Mouse (Mus musculus): ENCODE measurements around the gene Rcn2.
"Not testable (repeated sequence)": the region's sequence is repeated elsewhere in the genome, so short reads cannot be mapped to it uniquely, and the experiment has no call there.

Gene Rcn2

DNA sequence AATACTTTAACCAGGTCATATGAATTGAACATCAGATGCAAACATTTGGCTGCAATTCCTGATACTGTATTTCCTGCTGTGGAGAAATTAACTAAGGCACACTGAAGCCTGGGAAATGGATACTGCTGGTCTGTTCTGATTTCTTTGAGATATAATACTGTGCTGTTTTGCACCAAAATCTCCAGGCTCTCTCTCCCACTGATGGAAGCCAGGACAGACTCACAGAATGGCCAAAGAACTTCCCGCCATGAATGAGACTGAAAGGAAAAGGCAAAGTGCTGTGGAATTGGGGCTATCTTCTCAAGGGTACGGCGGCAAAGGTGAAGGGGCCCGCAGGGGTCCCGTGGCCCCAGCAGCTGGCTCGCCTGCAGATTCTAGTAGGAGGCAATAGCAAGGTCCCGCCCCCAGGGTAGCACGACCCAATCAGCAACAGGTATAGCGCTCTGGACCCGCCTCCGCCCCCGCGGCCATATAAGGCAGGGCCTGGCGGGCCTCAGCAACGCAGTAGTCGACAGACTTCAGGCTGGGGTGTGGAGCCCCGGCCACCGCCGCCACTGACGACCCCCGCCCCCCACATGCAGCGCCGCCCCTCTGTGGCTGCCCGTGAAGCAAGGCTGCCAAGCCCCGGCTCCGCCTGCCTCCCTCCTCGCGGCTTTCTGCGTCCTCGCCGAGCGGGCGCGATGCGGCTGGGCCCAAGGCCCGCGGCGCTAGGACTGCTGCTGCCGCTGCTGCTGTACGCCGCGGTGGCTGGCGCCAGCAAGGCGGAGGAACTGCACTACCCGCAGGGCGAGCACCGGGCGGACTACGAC lies at the start of gene Rcn2:
Gene Rcn2, plus strand, starts transcription at position 474 of the 809 bp plus-strand sequence.
- DNase-seq (ENCODE audit: low spot score in 2 of 2): peak; percentile 96 to 98

DNA sequence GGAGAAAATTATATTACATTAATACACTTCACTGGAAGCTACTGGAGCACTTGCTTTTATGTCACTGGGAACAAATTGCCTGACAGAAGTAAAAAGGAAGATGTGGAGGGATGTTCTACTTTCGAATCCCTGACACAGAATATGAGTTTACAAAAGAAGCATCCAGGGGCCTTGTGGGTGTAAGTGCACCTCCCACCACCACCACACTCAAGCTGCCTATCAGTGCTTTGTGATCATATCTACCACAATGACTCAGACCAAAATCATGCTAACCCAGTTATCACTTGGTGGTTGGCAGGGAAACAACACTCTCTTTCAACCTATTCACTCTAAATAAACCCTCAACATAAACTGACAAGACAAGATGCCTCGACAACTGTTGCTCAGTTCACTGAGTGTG lies 37.0 kb upstream of the Rcn2 start:
- DNase-seq (ENCODE audit: low spot score in 2 of 2): not testable (repeated sequence)

DNA sequence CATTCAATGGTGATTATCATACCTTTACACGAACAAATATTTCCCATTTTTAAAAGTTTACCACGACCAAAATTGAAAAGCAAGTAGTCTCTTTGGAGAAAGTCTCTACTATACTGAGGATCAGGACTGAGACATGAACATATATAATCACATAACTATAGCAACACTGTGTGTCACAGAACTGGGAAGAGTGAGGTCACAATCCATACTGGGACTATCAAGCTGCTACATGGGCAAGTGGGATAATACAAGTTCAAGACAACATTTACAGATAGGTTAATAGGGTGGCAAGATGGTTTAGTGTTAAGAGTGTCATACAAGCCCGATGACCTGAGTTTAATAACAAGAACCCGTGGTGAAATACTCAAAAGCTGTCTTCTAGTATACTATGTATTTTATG lies 31.2 kb upstream of the Rcn2 start, which contains the start of gene 4930563M21Rik:
Gene 4930563M21Rik, minus strand, starts transcription at position 101 of the 400 bp plus-strand sequence.
- DNase-seq (ENCODE audit: low spot score in 2 of 2): no peak

- no peak for DNase-seq (ENCODE audit: low spot score in 2 of 2)
Observed at GRCm38 (mm10) chr9:56024772-56025171, 16.9 kb upstream of the Rcn2 start.

DNA sequence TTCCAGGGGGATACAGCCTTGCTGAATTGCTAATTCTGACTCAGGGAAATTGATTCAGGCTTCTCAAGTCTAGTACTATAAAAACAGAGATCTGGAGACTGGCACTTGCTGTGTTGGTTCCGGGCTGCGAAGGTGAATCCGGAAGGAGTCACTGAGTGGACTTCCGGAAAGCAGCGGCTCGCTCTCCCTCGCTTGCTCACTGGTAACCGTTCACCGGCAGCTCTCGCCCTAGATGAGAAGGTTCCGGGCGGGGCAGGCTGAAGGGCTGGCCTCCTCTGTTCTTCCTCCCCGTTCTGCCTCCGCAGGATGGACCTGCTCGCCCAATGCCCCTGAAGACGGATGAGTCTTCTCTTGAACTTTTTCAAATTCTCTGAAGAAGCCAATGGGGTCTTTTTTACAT lies 14.4 kb upstream of the Rcn2 start:
- no peak for DNase-seq (ENCODE audit: low spot score in 2 of 2)

GRCm38 (mm10) chr9:56032219-56032618 lies 9.4 kb upstream of the Rcn2 start:
- DNase-seq (ENCODE audit: low spot score in 2 of 2): no peak

GRCm38 (mm10) chr9:56042181-56042621 lies 556 bp downstream of the Rcn2 start:
- no peak for DNase-seq (ENCODE audit: low spot score in 2 of 2)

- DNase-seq (ENCODE audit: low spot score in 2 of 2): no peak
Observed at GRCm38 (mm10) chr9:56053796-56054195, 12.2 kb downstream of the Rcn2 start.

DNA sequence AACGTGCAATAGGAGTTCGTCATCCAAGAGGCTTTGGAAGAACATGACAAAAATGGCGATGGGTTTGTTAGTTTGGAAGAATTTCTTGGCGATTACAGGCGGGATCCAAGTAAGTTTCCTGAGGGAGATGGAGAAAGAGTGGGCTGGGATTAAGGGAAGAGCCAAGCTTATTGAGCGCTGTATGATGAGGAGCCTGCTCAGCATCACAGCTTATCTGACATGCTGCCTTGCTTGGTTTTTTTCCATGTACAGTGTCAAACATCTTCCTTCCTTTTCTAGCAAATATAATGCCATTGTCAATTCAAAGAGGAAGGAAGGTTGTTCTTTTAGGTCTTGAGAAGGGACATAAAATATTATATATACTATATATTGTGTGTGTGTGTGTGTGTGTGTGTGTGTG lies 14.5 kb downstream of the Rcn2 start:
- DNase-seq (ENCODE audit: low spot score in 2 of 2): no peak

- no peak for DNase-seq (ENCODE audit: low spot score in 2 of 2)
Observed at GRCm38 (mm10) chr9:56062336-56062735, 20.7 kb downstream of the Rcn2 start.

DNA sequence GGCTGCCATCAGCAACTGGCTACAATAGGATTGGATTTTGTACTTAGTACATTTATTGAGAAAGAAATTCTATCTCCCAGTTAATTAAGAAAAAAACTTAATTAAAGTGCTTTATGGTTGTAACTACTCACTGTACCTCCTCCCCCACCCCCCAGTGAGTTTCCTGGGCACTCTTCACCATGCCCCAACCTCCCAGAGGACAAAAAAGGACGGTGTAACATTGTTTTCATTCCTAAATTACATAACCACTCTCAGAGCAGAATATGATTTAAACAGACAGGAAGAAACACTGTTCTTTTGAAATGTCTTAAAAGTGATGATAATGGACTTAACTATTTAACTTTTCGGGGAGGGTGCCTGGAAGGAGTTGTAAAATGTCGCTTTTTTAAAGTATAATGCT lies 23.4 kb downstream of the Rcn2 start:
- no peak for DNase-seq (ENCODE audit: low spot score in 2 of 2)

GRCm38 (mm10) chr9:56067964-56068363 lies 26.3 kb downstream of the Rcn2 start:
- DNase-seq (ENCODE audit: low spot score in 2 of 2): no peak

DNA sequence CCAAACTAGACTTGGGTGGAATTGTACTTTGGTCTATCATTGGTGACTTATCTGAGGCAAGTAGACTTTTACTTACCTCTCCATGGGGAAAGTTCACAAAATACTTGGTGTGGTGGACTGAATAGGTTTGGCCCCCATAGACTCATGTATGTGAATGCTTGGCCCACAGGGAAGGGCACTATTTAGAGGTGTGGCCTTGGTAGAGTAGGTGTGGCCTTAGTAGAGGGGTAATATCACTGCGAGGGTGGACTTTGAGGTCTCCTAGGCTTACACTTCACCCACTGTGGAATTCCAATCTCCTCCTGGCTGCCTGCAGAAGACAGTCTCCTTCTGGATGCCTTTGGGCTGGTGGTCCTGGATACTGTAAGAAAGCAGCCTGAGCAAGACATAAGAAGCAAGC lies 27.0 kb downstream of the Rcn2 start:
- DNase-seq (ENCODE audit: low spot score in 2 of 2): no peak

DNA sequence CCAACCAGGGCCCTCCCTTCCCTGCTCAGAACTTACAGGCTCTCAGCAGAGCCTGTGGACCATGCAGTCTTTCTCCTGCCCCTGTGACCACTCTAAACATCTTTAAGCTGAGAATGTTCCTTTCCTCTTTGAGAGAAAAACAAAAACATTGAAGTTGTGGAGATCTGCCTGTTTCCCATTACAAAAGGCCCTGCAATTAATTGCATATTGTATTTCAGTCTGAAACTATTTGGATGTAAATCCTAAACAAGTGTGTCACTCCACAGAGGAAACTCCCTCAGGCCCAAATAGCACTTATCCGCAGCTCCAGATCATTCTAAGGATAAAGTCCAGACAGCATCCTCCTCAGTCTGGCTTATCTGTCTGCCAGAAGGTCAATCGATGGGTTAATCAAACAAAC lies 31.2 kb downstream of the Rcn2 start:
- no peak for DNase-seq (ENCODE audit: low spot score in 2 of 2)

- DNase-seq (ENCODE audit: low spot score in 2 of 2): no peak
Observed at GRCm38 (mm10) chr9:56074863-56075262, 33.2 kb downstream of the Rcn2 start.

DNA sequence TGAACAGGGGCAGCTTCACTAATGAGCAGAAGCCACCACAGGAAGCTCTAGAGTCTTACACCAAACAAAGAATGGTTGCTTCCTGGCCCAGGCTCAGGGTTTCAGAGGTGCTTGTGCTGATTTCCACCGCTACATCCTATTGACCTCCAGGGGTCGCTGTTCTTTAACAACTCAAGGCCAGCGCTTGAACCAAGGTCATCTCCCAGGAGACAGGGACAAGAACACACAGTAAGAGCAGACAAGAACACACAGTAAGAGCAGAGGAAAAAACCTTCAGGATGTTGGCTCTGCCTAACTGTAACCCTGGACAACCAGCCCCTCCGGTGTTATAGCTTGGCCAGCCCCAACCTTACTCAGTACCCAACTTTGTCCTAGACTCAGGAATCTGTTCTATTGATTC lies 33.6 kb downstream of the Rcn2 start:
- peak; percentile 71 to 84 for DNase-seq (ENCODE audit: low spot score in 2 of 2)

DNA sequence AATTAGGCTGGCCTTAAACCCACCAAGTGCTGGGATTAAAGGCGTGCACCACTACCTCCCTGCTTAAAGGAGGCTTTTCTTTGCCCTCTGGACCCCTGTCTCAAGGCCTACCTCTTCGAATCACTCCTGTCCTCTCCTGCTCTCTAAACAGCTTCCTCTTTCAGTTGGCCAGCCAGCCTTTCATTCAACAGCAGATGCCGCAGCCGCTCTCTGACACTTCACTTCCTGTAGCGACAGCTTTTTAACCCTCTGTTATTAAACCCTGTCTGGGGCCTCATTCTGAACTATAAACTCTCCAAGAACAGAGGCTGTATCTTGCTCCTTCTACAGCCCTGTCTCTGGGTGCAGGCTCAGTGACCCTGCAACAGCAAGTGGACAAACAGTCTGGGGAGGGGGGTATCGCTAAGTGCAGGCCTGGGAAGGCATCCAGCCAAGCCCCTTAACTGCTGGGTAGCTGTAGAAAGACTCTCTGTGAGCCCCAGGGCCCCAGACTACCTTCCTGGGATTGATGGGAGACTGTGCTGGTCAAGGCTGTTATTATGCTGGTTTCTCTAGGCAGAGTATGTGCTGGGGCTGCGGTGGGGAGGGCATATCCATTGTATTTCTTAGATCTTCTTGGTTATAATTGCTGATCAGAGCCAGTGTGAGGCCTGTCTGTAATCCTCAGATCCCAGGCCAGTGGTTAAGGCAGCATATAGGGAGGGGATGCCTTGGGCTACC lies 34.4 kb downstream of the Rcn2 start:
- DNase-seq (ENCODE audit: low spot score in 2 of 2): peak; percentile 67 to 74

GRCm38 (mm10) chr9:56079587-56079986 lies 37.9 kb downstream of the Rcn2 start:
- no peak for DNase-seq (ENCODE audit: low spot score in 2 of 2)

DNA sequence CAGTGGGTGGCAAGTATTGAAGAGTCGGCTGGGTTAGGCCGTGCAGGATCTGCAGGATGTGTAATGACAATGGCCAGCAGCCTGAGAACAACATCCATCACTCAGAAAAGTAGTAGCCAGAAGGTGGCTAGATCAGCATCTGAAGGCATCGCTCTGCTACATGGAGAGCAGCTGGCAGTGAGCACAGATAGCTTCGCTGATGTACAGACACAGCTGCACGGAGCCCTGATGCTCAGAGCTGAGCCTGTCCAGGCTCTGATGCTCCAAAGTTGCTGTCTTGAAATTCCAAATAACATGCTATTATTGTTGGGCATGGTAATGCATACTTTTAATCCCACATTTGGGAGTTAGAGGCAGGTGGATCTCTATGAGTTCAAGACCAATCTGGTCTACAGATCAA lies 44.9 kb downstream of the Rcn2 start:
- no peak for DNase-seq (ENCODE audit: low spot score in 2 of 2)

GRCm38 (mm10) chr9:56089778-56090520 lies 48.3 kb downstream of the Rcn2 start, which contains the start of gene Pstpip1:
Gene Pstpip1, plus strand, starts transcription at chr9:56089962.
- peak; percentile 90 to 93 for DNase-seq (ENCODE audit: low spot score in 2 of 2)

GRCm38 (mm10) chr9:56090546-56091225 lies 49.0 kb downstream of the Rcn2 start:
- DNase-seq (ENCODE audit: low spot score in 2 of 2): peak; percentile 48 to 56

DNA sequence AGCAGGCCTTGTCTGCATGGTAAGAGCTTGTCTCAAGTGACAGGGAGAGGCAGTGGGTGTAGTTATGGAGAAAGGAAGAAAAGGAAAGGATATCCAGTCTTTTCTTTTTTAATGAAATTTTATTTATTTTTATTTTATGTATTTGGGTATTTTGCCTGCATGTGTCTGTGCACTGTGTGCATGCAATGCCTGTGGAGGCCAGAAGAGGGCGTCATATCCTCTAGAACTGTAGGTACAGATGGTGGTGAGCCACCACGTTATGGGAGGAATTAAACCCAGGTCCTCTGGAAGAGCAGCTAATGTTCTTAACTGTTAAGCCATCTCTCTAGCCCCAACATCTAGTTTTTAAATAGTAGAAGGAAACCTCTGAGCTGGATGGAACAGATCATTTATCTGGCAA lies 50.5 kb downstream of the Rcn2 start:
- peak; percentile 43 to 56 for DNase-seq (ENCODE audit: low spot score in 2 of 2)

Measured in thymus, postnatal 10 days (tissue).